Comparison of ENCODE assay signal across 8 mouse cellular contexts in genomic region chr15:98707766-98708372, GRCm38 (mm10). TPM values are rescaled to one million over a fixed set of nuclear protein-coding genes. Genes with fewer than 3 reads are reported as not detected.
DNase-seq lines count a peak whose midpoint lies in the region; ATAC-seq and TF ChIP-seq lines count a peak whose summit lies in the region.

TSS of gene Ccdc65 (plus strand) at chr15:98708207.

- no peaks in the 10 kb centered on the region for H3K36me3 ChIP-seq in heart, embryonic 13.5 days
- no peaks in the 10 kb centered on the region for H3K36me3 ChIP-seq in kidney, postnatal 0 days (ENCODE audit: insufficient read depth, low read length)
- no peaks in the 10 kb centered on the region for H3K36me3 ChIP-seq in liver, adult 2 months (ENCODE audit: control insufficient read depth, insufficient read depth, low read length)

- no peaks in the 10 kb centered on the region for H3K9me3 ChIP-seq in heart, embryonic 13.5 days
- H3K9me3 ChIP-seq in kidney, postnatal 0 days (replicated peaks; ENCODE audit: low read length) = no peaks in the 10 kb centered on the region

- peak within 1 kb of the TSS; percentile 37 for H3K9ac ChIP-seq in heart, embryonic 13.5 days
- no peak within 1 kb of the TSS for H3K9ac ChIP-seq in kidney, postnatal 0 days (ENCODE audit: low read depth, low read length)
- no peak within 1 kb of the TSS for H3K9ac ChIP-seq in liver, adult 2 months (ENCODE audit: low read depth, low read length)

- 18% methylated on average over 16 of the region's 16 CpGs for WGBS in heart, embryonic 13.5 days
- 13% methylated on average over 16 of the region's 16 CpGs for WGBS in kidney, postnatal 0 days
- 20% methylated on average over 16 of the region's 16 CpGs for WGBS in liver, adult 2 months

- no peaks in the 10 kb centered on the region for H3K4me1 ChIP-seq in embryonic fibroblast, embryonic 13.5 days (ENCODE audit: control insufficient read depth, insufficient read depth, low read length)
- 0 out of 2 replicates have a peak, but pooled peaks cover 3% of the 10 kb centered on the region for H3K4me1 ChIP-seq in heart, embryonic 13.5 days
- H3K4me1 ChIP-seq in kidney, postnatal 0 days (replicated peaks; ENCODE audit: insufficient read depth, low read length) = no peaks in the 10 kb centered on the region
- H3K4me1 ChIP-seq in liver, adult 2 months (ENCODE audit: control insufficient read depth, insufficient read depth, low read length) = no peaks in the 10 kb centered on the region

- peak; percentile 82 for DNase-seq in CD4-positive helper T cell, adult 2 months (ENCODE audit: low read depth, low spot score)
- DNase-seq in brain, adult 2 months (ENCODE audit: low read depth, low spot score) = peak; percentile 97
- DNase-seq in kidney, postnatal 0 days (ENCODE audit: low spot score) = peak; percentile 96
- peak; percentile 77 for DNase-seq in liver, adult 2 months (ENCODE audit: extremely low read depth, low read depth, low spot score)
- peak; percentile 54 to 72 for DNase-seq in spleen, postnatal 36 days (ENCODE audit: low spot score in 2 of 2)

- TF ChIP-seq POLR2A in embryonic fibroblast, embryonic 13.5 days (IDR thresholded peaks at IDR 0.05; ENCODE audit: low read depth, low read length) = peak; percentile 36; the same call in 1 of the 2 replicates
- no peak for TF ChIP-seq POLR2A in liver, adult 2 months (IDR thresholded peaks at IDR 0.05; ENCODE audit: extremely low read depth, insufficient read depth, low read length)

- peak within 1 kb of the TSS; percentile 65 for H3K4me2 ChIP-seq in heart, embryonic 13.5 days
- H3K4me2 ChIP-seq in kidney, postnatal 0 days (ENCODE audit: low read length) = peak within 1 kb of the TSS; percentile 73

- ATAC-seq in heart, embryonic 13.5 days (ENCODE audit: extremely low read depth, insufficient number of reproducible peaks, low FRiP score, low TSS enrichment) = no peak
- peak; percentile 67 for ATAC-seq in kidney, postnatal 0 days (replicated peaks; ENCODE audit: low FRiP score, low read depth)
- ATAC-seq in monocyte, adult 5-6 weeks (replicated peaks; ENCODE audit: insufficient number of reproducible peaks, low FRiP score, low TSS enrichment, poor library complexity, severe bottlenecking) = peak; percentile 89

- H3K4me3 ChIP-seq in embryonic fibroblast, embryonic 13.5 days (ENCODE audit: insufficient read depth, low read length) = peak within 1 kb of the TSS; percentile 28; the same call in 1 of the 2 replicates
- peak within 1 kb of the TSS; percentile 43 for H3K4me3 ChIP-seq in heart, embryonic 13.5 days
- peak within 1 kb of the TSS; percentile 34 for H3K4me3 ChIP-seq in kidney, postnatal 0 days (replicated peaks; ENCODE audit: low read depth, low read length)
- H3K4me3 ChIP-seq in liver, adult 2 months (ENCODE audit: insufficient read depth, low read depth, low read length) = peak within 1 kb of the TSS; percentile 36; the same call in 1 of the 2 replicates

- no peaks in the 10 kb centered on the region for H3K79me2 ChIP-seq in liver, adult 2 months (ENCODE audit: control insufficient read depth, insufficient read depth, low read length)

- no peak within 1 kb of the TSS for H3K27ac ChIP-seq in embryonic fibroblast, embryonic 13.5 days (ENCODE audit: insufficient read depth, low read length)
- no peak within 1 kb of the TSS for H3K27ac ChIP-seq in heart, embryonic 13.5 days (replicated peaks)
- H3K27ac ChIP-seq in kidney, postnatal 0 days = no peak within 1 kb of the TSS
- no peak within 1 kb of the TSS for H3K27ac ChIP-seq in liver, adult 2 months (replicated peaks; ENCODE audit: insufficient read depth, low read depth, low read length)

- peak; percentile 34; the same call in 1 of the 2 replicates for TF ChIP-seq CTCF in embryonic fibroblast, embryonic 13.5 days (IDR thresholded peaks at IDR 0.05; ENCODE audit: borderline replicate concordance, insufficient read depth, low read length)
- TF ChIP-seq CTCF in kidney, postnatal 0 days (IDR thresholded peaks at IDR 0.05; ENCODE audit: low read depth) = peak; percentile 82
- TF ChIP-seq CTCF in liver, adult 2 months (IDR thresholded peaks at IDR 0.05; ENCODE audit: low read depth, low read length) = peak; percentile 81

- peaks cover 39% of the 10 kb centered on the region for H3K27me3 ChIP-seq in heart, embryonic 13.5 days (replicated peaks)
- no peaks in the 10 kb centered on the region for H3K27me3 ChIP-seq in kidney, postnatal 0 days (ENCODE audit: insufficient read depth, low read length)
- H3K27me3 ChIP-seq in liver, adult 2 months (ENCODE audit: control insufficient read depth, insufficient read depth, low read length) = no peaks in the 10 kb centered on the region

RNA-seq across cellular contexts. Expression of gene Ccdc65, which starts in this region (rescaled TPM):
- 2.7 and 3.2 TPM in 2 replicates for polyA plus RNA-seq in embryonic fibroblast, embryonic 13.5 days (2011; ENCODE audit: insufficient read length, low read depth, missing spikeins)
- polyA plus RNA-seq in heart, embryonic 13.5 days (2015; fragmentation: Nextera tagmentation; extraction: Ambion mirVana) = 0.32 and 0.39 TPM in 2 replicates
- 0.74 and 0.75 TPM in 2 replicates for polyA plus RNA-seq in kidney, postnatal 0 days (2015; fragmentation: Nextera tagmentation; extraction: Ambion mirVana)
- total RNA-seq in liver, adult 2 months (2014; rRNA removed) = not detected in 2 replicates
- polyA plus RNA-seq in liver, adult 2 months (2012; rRNA removed) = not detected in 2 replicates
- total RNA-seq in monocyte, adult 5-6 weeks (2017) = not detected in 3 replicates

Comparison
In these comparisons a context has a peak if more than half of its experiments do, and no peak if none do; other contexts are left out.
1. Peak in DNase-seq, ATAC-seq, H3K4me3 ChIP-seq and H3K4me2 ChIP-seq in kidney, postnatal 0 days; RNA of the gene not detected or under 1 TPM.
2. Peak in DNase-seq and H3K4me3 ChIP-seq in liver, adult 2 months; RNA of the gene not detected or under 1 TPM.
3. Peak in ATAC-seq in monocyte, adult 5-6 weeks; RNA of the gene not detected or under 1 TPM.